Mouse (Mus musculus) spleen, embryonic (tissue): ENCODE data around the gene Eif5a2.
"Not testable (repeated sequence)": the region's sequence is repeated elsewhere in the genome, so short reads cannot be mapped to it uniquely, and the experiment has no call there.

Source experiments
- CTCF ChIA-PET: fragments of 350-600 bp; sonication (Branson Sonifier 250); formaldehyde crosslinking; loops from one replicate; lab custom pipeline; 2022; lab: Charles Lee

Eif5a2 gene

DNA sequence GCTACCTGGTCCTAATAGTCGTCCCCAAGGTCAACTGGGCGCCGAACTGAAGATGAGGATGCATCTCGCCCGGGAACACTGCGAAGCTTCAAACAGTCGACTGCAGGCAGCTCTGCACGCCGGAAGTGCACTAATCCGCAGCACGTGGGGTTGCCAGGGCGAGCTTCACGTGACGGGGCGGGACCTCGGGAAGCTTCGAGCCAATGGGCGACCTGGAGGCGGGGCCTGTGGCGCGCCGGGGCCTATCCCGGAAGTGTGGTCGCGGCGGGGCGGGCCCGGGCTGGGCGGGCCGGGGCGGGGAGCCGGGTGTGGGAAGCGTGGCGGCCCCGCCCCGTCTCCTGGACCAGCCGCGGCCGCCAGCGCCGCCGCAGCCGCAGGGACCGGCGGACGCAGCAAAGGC, at the start of gene Eif5a2:
Gene Eif5a2, plus strand, starts transcription at position 283 of the 400 bp plus-strand sequence.
- CTCF ChIA-PET, result no interaction called here

DNA sequence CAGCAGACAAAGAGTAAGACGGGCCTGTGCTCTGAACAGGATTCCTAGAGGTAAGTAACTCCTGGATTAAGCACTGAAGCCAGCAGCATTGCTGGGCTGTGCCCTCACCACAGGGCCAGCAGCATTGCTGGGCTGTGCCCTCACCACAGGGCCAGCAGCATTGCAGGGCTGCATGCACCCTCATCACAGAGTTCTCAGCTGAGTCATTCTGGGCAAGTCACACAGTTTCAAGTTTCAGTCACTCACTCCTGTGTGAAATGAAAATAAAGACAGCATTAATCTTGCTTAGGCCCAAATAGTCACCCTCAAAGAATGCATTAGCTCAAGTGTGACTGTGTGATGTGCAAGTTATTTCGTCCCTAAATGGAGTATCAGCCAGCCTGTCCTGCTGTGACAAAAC, 46.4 kb upstream of the Eif5a2 start:
- CTCF ChIA-PET, result no interaction called here

DNA sequence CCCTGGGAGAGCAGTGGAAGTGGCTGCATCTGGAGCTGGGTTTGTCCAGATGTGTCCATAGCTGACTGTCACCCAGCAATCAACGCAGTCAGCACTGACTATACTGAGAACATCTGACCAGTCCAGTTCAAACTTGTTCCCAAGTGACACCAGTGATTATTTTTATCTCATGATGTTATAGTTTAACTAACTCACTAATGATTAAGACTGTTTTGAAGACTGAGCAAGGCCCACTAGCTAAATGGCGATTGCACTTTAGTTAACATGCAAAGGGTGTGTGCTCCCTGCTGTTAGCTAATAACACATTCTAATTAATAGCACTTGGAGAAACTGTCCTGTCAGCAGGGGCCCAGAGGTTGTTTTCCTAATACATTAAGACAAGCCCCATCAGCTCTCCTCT, 44.1 kb upstream of the Eif5a2 start:
- CTCF ChIA-PET, result no interaction called here

DNA sequence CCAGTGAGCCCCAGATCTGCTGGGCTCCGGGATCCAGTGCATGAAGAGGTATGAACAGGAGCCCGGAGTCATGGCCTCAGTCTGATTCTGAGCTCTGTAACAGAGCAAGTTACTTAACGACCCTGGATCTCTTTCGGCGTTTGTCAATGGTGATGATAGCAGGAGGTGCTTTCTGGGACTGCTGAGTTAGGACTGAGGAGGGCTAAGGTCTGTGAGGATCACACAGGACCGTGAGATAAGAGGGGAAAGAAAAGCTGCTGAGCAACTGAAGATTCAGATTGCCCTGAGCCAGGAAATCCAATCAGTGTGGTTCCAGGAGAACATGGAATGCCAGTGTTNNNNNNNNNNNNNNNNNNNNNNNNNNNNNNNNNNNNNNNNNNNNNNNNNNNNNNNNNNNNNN, 40.7 kb upstream of the Eif5a2 start:
- CTCF ChIA-PET, result no interaction called here

DNA sequence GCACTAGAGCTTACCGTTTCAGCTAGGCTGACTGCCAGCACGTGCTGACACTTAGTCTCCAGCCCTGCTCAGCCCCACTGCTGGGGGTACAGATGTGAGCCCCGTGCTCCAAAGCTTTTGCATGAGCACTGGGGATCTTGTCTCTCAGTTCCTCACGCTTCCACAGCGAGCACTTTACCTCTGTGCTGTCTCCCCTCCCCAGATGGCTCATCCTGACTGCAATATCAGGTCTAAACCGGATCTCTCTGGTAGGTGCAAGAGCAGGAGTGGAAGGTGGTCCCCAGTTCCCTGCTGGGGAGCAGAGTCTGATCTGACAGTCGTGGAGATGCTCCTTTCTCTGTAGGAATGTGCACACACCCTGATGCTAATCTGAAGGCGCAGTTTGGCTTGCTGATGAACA, 37.8 kb upstream of the Eif5a2 start:
- CTCF ChIA-PET, result no interaction called here

DNA sequence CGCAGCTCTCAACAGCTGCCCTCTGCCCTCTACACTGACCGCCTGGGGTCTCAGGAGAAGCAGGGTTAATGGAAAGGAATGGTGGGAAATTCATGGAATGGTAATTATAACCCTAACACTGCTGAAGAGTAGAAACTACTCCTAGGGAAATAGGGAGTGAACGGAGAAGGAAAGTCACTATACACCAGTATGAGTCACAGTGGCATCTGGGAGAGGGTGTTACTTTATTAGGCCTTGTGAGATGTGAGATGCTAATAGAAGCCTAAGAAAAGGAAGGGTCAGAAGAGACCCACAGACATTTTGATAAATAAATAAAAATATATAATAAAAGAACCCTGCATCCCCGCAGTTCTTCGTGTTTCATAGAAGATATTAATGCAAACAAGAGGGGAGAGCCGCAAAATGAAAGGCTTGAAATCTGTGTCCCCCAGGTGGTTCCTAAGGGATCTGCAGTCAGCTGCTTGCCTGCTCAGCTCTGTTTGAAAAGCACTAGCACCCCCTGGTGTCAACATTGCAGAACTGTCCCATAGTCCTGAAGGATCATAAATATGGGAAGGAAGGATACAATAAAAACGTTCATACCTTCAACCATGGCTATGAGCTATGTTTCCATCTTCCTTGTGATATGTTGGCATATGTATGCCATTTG, 35.1 kb upstream of the Eif5a2 start:
- CTCF ChIA-PET, result no interaction called here

DNA sequence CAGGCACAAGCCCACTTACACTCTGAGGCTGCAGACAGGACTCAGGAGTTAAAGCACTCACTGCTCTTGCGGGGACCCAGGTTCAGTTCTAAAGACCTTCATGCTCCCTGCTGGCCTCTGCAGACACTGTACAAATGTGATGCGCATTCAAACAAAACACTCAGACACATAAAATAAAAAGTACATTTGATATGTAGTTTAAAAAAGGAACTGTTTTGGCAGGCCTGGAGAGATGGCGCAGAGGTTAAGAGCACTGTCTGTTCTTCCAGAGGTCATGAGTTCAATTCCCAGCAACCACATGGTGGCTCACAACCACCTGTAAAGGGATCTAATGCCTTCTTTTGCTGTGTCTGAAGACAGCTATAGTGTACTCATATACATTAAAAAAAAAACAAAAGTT, 32.9 kb upstream of the Eif5a2 start:
- CTCF ChIA-PET, result no interaction called here

DNA sequence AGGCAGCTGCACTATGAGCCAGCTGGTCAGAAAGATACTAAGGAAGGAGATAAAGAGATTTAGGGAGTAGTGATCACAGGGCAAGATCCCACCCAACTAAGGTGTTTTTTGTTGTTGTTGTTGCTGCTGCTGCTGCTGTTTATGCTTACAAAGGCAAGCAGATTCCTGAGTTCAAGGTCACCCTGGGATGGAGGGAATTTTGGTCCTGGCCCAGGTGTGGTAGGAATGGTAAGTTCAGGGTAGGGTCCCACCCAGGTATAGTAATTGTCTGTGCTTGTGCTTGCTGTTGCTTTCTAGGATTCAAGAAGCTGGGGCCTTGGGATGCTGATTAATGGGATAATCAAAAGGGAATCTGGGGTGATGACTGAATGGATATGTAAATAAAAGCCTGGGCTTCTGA, 32.1 kb upstream of the Eif5a2 start:
- CTCF ChIA-PET, result no interaction called here

DNA sequence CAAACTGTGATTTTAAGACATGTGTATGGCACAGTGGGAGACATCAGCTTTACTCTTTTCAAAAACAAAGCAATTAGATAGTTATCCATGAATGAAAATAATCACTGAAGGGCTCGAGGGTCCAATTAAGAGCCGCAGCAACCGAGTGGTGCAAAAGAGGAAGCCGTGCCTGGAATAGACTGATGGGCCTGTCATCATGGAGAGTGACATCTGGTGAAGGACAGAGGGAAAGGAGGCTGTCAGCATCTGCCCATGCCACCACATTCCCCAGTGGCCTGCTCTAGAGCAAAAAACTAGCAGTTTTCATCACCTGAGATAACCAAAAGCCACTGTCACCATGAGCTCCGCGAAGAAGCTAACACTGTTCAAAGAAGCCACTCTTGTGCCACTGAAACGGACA, 25.6 kb upstream of the Eif5a2 start:
- CTCF ChIA-PET, result no interaction called here

DNA sequence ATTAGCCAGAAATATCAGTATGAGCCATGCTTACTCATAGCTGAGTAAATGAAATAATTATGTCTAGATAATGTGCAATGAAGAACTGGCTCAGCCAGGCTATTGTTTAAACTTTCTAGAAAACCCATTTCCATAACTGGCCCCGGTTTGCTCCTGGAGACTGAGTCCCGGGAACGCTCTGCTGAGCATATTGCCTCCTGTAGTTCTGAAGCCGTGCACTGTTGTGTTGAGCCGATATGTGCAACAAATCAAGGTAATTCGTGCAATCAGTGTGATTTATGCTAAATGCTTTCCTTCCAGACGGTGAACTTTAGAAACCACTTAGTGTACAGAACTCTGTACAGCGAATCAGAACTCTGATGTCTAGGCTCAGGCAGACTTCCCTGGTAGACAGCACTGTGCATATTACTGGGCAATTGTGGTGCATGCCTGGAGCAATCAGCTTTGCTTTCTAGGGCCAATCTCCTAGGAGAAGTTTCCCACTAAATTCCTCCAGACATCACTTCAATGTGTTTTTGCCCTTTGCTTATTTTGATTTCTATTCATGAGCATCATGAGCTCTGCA, 19.8 kb upstream of the Eif5a2 start:
- CTCF ChIA-PET, result no interaction called here

DNA sequence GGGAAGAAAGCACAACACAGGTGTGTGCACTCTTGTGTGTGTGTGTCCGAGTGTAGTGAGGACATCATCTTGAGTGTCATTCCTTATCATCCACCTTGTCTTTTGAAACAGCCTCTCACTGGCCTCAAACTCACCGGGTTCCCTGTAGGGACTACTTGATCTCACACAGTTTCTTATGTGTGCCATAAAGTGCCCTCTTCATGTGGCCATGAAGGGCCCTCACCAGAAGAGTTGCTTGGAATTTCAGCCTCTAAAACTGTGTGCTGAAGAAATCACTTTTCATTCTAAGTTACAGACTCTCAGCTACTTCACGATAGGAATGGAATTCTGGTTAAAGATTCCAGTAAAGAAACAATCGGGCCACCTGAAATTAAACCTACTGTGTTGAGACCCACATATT, 14.1 kb upstream of the Eif5a2 start:
- CTCF ChIA-PET, result no interaction called here

DNA sequence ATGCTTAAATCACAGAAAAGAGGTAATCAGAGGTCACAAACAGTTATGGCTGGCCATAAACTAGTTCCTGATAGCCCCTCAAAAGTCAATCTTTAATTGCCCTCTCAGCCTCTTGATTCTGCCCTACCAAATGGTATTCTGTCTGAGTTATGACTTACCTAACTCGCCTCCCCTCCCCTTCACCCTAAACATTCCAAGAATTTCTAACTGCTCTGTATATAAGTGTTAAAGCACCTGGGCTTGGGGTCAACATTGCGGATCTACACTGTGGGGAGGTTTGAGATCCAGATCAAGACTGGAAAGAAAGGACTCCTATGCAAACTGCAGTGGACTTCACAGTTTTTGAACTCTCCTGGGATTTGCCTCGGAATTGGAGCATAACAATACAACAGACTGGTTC, 12.9 kb upstream of the Eif5a2 start:
- CTCF ChIA-PET, result no interaction called here

DNA sequence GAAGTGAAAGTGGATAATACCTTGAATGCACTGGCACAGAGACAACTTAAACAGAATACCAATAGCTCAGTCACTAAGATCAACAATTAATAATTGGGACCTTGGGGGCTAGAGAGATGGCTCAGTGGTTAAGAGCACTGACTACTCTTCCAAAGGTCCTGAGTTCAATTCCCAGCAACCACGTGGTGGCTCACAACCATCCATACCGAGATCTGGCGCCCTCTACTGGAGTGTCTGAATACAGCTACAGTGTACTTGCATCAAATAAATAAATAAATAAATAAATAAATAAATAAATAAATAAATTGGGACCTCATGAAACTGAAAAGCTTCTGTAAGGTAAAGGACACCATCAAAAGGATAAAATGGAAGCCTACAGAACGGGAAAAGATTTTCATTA, 8.2 kb upstream of the Eif5a2 start:
- CTCF ChIA-PET, result not testable (repeated sequence)

DNA sequence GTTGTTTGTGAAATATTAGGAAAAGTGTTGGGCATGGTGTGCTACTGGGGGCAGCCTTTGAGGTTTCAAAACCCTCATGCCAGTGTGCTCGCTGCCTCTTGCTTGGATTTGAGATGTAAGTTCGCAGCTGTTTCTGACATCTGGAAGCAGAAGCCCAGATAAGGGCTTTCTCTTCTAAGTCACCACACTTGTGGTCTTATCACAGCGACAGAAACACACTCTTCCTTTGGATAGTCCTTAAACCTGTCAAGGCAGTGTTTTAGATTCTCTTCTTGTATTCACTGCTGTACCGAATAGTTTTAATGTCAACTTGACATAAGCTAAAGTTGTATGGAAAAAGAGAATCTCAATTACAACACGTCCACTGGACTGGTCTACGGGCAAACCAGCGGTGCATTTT, 5.7 kb upstream of the Eif5a2 start:
- CTCF ChIA-PET, result no interaction called here

DNA sequence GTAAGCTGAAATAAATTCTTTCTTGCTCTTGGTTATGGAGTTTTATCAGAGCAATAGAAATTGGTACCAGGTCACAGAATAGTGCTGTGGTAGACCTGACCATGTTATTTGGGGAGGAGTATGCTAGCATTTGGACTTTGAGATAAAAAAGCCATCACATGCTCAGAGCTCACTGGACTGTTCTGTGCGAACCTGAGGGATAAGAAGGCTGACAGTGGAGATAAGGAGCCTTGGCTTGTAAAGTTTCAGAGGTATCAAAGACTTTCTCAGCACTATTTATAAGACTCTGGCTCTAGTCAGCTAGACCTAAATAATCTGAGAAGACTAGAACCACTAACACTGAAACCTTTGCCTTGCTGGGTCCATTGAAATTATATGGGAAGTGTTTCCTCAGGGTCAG, 5.1 kb upstream of the Eif5a2 start:
- CTCF ChIA-PET, result no interaction called here

DNA sequence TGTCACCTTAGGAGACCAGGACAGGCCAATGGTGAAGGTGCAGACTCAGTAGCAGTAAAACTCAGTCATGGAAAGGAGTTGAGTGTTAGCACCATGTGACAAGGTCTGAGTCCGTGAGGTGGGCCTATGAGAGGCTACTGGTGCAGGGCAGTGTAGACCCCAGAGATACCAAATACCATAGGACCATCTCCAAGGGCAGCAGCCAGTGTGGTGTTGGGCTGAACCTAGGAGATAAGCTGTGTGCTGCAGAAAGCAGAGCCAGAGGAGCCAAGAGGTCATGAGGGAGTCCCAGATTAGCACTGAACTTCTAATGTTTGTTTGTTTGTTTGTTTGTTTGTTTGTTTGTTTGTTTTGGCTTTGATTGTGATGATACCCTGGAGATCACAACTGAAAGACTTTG, 4.6 kb upstream of the Eif5a2 start:
- CTCF ChIA-PET, result no interaction called here

DNA sequence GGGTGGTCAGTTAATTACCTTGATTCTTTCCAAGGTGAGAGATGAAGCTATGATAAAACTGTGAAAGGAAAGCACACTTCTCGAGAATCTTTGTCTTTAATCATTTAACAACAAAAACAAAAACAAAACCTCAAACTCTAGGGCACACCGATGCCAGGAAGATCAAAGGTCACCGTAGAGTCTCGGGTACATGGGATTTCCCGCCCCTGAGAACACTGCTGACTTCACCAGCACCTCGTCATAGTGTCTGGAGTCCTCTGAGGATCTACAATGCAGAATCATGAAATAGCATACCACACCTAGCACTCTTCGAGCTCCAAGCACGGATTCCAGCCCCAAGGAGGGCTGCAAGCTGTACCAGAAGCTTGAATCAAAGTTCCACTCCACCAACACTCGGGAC, 565 bp upstream of the Eif5a2 start:
- CTCF ChIA-PET, result no interaction called here

DNA sequence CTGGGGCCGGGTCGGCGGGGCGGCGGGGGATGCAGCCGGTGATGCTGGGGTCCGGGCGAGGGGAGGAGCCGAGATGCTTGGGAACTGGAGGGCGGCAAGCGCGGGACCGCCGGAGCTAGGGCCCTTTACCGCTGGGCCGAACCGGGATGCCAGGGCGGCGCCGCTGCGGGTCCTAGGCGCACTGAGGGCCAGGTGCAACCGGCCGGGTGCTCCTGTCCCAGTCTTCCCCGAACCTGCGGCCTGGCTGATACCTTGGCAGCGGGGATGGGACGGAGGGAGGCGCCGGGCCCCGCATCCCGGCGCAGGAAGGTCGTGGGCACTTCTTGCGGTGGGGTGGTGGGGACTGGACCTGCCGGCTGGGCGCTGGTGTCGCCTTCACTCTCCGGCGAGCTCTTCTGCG, 346 bp downstream of the Eif5a2 start:
- CTCF ChIA-PET, result no interaction called here

DNA sequence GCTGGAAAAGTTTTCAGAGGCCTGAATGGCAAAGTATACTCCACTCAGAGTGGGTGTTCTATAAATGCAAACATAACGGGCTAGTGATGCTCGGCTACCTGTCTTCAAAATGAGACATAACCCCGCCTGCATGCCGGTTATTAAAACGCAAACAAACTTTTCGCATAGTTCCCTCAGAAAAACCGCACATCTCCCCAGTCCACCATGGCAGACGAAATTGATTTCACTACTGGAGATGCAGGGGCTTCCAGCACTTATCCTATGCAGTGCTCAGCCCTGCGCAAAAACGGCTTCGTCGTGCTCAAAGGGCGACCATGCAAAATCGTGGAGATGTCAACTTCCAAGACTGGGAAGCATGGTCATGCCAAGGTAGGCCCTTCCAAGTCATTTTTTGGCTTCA, 772 bp downstream of the Eif5a2 start:
- CTCF ChIA-PET, result no interaction called here

DNA sequence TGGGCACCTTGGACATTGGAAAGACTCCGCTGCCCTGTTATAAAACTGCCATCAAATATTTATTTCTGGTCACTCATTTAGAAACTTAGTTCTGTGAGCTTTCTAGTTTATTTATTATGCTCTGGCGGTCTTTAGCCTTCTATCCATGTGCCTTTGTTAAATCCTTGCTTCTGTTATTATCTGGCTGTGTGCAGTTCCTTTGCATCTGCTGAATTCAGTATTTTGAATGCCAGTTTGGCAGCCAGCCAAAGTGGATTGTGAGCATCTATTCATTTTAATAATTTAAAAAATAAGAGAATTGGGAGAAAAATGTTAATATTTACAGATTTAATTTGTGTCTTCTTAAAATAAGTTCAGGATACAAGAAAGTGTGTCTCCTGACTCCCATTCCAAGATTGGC, 3.1 kb downstream of the Eif5a2 start:
- CTCF ChIA-PET, result interaction anchor here (0.6 kb wide), 1 partner anchor 27 kb away, joined by 4 read pairs; no protein-coding TSS in a partner anchor

DNA sequence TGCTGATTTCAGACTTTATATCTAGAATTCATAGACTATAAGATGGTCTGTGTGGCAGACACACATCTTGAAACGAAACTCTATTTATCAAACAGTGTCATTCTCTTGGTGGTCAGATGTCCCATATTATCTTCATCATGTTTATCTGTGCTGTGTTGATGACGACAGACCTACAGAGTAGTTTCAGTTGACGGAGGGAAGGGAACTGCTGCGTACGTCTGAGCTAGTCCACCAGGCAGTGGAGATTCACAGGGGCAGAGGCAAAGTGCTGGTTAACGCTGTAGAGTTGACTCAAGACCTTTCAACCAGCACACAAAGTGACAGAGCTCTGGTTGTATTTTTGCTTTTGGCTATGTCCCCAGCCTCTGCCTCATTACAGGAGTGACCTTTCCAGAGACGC, 13.8 kb downstream of the Eif5a2 start:
- CTCF ChIA-PET, result no interaction called here

DNA sequence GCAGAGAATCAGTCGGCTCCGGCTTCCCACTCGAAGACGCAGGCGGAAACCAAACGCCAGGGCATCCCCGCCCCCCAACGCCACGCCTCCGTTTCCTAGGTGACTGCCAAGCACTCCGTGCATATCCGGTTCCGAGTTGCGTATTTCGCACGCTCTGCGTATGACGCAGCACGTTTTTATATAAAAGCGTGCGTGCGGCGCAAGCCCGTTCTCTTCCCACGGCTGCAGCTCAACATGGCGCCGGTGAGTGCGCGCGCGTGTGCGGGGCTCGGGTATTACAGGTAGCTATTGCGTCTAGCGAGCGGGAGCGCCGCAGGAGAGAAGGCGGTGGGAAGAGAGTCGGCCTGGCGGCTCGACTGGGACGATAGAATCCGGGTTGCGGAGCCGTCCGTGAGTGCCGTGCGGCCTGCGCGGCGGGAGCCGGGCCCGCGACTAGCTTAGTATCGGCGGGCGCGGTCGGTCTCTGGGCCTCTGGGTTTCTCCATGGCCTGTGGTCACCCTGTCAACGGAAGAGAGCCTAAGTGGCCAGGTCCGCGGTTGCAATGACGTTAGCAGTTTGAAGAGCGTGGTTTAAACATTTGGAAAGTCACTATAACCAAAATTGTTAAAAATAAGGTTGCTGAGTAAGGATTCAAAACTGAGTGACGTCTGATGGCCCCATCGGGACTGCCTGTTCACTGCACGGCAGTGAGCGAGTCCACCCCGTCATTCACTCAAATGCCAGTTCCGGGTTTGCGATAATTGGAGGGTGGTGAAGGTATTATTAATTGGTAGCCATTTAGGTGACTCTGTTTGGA, 24.4 kb downstream of the Eif5a2 start, which contains the start of gene Rpl22l1:
Gene Rpl22l1, plus strand, starts transcription at position 136 of the 797 bp plus-strand sequence.
- CTCF ChIA-PET, result no interaction called here

DNA sequence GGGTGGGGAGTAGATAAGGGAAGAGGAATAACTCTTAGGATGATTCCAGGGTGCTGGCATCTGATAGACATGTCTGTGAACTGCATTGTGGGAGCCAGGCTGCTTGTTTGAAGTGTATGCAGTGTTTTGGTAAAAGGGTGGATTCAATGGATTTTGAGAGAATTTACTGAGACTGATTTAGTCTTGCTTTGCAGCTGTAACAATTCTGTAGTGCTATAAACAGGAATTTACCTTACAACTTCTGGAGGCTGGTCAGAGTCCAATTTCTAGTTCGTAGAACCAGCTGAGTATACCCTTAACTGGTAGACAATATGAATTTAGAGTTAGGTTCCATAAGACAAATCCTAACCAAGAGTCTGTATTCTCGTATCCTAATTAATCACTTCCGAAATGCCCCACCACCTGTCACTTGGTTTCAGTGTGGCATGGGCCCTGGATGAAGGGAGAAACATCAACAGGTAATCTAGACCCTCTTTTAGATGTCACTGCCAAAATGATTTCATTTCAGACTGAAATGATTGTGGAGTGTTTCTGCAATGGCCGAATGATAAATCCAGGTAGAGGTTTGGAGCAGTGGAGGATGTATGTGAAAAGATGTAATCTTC, 27.1 kb downstream of the Eif5a2 start:
- CTCF ChIA-PET, result no interaction called here
